Mouse (Mus musculus) spleen, adult 2 months (tissue): Measurements from ENCODE around the gene Mrpl27.

Experiments
- CTCF ChIP-seq: fragments of 200-500 bp; IDR thresholded peaks from 2 replicates; pipeline ENCODE4 v1.5.1; 2011; ENCODE audit warnings: mild to moderate bottlenecking, inconsistent platforms; ENCODE audit not compliant: insufficient read depth, insufficient read length, insufficient replicate concordance; ENCODE audit errors: extremely low read depth
- POLR2A ChIP-seq: fragments of 200-500 bp; IDR thresholded peaks from 2 replicates; pipeline ENCODE4 v1.6.1; 2011; ENCODE audit warnings: low read depth, low read length, inconsistent platforms

GRCm38 (mm10) chr11:94631969-94632368 is 21.6 kb upstream of the Mrpl27 start:
- TF ChIP-seq POLR2A (no peak), CTCF (no peak)
